Mouse (Mus musculus) c-Kit-negative CD71-positive TER-119-positive erythroid progenitor cells, embryonic 14.5 days (primary cell): ENCODE measurements around the gene Bet1l.

Experiments
- DNase-seq: peaks from one replicate; pipeline ENCODE4 v3.0.0-alpha.2; 2013; ENCODE audit warnings: low read depth, low spot score

Bet1l gene

DNA sequence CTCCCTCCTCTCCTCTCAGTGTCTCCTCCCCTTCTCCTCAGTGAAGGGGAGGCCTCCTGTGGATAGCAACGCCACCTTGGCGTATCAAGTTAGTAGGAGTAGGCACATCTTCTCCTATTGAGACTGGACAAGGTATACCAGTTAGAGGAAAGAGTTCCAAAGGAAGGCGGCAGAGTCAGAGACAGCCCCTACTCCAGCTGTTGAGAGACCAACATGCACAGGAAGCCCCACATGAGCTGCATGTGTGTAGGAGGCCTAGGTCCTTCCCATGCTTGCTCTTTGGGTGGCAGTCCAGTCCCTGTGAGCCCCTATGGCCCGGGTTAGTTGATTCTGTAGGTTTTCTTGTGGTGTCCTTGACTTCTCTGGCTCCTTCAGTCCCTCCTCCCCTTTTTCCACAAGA, 24.0 kb downstream of the Bet1l start:
- DNase-seq: no peak

DNA sequence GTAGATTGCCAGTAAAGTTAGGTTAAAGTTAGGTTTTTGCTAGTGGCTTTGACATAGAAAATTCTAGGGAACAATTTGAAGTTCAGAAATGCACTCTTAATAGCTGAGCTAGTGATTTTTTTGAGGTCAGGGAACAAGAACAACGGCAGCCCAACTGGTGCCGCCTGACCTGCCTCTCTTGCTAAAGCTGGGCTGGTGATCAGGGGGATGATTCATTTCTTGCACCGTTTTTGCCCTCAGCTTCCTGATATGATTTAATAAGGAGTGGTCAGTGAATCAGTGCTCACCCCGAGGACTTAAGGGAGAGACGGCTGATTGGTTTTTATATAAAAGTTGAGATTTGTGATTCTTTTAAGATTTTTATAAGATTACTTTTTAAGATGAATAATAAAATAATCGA, 25.9 kb downstream of the Bet1l start:
- DNase-seq: no peak

DNA sequence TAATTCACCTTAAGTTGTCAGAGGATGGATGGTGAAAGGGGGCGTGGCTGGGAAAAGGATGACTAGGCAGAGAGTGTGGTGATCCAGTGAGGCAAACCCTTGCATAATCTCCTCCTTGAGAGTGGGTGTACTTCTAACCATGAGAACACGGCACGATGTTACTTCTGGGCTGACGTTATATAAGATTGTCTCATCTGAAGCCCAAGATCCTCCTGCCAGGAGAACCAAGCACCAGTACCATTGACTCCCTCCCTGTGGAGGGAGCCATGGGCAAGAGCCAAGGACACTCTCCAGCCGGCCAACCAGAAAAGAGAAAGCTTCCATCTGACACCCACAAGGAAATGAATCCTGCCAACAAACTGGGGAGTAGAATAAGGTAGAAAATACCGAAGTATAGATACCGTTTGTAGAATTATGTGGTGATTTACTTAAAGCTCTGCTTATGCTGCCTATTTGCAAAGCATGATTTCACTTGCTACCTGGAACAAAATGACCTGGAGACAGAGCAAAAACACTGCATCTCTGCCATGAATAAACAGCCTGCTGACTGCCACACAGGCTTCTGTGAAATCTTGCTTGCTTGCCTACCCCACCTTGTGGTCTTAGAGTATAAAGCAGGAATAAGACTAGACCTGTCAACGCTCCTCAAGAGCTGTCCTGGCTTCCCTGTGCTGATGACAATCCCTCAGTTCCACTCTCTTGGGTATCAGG, 29.1 kb downstream of the Bet1l start:
- DNase-seq: no peak

DNA sequence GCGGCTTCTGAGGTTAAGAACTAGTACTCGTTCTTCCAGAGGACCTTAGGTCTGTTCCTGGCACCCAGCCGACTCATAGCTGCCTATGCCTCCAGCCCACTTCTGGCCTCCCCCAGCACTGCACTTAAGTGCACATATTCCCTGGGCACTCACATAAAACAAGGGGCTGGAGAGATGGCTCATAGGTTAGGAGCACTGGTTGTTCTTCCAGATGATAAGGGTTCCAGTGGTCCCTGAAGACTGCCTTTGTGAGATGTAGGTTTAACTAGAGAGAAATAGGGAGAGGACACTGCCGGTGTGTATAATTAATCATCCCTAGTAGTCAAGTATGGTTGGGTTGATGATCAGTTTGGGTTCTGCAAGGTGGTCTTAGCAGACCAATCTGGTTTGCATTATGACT, 34.6 kb downstream of the Bet1l start:
- no peak for DNase-seq

DNA sequence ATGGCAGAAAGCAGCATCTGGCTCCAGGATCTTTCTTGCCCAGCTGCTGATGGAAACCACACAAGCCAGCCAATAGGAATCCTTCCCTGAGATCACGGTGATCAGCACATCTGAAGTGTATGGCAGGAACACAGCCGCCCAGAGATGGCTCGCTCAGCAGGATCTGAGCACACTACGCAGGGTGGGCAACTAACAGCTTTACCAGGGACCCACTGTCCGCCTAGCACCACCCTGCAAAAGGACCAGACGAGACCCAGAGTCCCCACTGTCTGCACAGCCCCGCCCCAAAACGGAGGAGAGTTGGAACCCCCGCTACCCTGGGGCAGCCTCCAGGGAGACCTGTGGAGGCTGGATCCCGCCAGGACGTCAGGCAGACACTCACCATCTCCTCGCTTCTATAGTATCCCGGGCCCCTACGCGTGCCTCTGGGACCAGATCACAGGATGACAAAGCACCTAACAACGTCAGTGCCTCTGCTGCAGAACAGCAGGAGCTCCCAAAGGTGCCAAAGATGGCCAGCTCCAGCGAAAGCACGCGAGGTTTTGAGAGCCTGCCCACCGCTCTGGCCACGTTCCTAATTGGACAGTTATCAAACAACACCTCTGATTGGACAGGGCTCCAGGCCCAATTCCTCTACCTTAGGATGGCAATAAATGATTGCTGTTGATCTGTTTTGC, 35.6 kb downstream of the Bet1l start, which contains the start of gene Zfp941:
Gene Zfp941 (minus strand): TSS at position 526 of the 677 bp plus-strand sequence.
- no peak for DNase-seq

DNA sequence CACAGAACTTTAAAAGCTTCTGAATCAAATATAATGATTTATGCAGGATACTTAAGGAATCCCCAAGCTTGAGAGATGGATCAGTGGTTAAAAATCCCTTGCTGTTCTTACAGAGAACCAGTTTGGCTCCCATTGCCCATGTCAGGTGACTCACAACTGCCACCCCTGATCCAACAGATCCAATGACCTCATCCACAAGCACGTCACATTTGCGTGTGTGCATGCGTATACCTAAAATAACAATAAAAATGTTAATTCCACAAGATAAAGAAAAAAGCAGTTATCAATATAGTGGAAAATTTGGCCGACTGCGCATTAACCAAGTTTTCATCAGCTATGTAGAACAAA, 36.1 kb downstream of the Bet1l start:
- no peak for DNase-seq

DNA sequence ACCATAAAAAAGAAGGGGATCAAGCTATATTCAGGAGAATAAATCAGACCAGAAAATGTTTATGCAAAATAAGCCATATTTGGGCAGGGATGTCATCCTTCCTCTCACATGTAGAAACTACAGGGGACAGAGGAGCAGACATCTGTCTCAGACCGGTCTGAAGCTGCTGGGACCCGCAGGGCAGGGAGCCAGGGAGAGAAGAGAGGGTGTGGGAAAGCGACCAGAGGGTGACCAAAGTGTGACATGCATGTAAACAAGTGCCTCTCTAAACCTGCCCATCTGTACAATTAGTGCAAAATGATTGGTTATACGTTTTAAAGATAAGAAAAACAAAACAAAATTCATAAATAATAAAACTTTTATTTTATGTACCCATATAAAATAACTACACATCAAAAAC, 37.2 kb downstream of the Bet1l start:
- DNase-seq: no peak

DNA sequence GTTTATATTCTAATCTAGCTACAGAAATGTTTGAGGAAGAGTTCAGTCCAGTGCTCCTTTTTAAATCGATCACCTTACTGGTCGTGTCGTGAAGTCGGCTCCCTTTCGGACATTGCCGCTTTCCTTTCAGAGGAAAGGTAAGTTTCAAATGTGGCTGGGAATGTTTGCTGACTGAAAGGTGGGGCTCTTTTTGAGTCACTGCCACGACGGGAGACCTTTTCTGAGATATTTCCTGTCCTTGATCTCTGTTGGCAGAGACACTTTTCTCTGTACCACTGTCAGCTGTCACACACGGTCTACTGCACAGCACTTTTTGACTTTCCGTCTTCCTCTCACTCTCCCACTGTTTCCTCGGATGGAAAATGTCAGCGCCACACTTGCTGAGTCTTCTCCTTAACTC, 44.5 kb downstream of the Bet1l start:
- DNase-seq: no peak

DNA sequence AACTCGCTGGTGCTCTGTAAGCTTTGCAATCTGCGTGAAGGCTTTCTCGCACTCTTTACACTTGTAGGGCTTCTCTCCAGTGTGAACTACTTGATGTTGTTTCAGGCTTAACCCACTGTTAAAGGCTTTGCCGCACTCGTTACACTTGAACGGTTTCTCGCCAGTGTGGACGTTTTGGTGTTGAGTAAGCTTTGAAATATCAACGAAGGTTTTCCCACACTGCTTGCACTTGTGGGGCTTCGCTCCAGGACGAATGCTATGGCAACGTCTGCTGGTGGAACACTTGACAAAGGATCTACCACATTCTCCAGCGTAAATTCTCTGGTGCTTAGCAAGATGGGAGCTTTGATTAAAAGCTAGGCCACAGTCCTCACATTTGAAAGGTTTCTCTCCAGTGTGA, 45.7 kb downstream of the Bet1l start:
- no peak for DNase-seq

DNA sequence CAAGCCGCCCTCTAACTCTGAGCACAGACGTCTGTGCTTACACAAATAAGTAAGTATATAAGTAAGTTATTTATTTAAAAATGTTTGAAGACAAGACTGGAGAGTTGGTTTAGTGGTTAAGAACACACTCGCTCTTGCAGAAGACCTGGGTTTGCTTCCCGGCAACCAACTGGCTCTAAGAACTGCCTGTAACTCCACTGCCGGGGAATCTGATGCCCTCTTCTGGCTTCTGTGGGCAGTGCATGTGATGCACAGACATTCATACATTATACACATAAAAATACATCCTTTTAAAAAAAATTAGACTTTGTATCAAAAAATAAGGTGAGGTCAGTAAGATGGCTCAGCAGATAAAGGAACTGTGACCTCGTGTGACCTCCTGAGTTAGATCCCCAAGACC, 46.9 kb downstream of the Bet1l start:
- no peak for DNase-seq

DNA sequence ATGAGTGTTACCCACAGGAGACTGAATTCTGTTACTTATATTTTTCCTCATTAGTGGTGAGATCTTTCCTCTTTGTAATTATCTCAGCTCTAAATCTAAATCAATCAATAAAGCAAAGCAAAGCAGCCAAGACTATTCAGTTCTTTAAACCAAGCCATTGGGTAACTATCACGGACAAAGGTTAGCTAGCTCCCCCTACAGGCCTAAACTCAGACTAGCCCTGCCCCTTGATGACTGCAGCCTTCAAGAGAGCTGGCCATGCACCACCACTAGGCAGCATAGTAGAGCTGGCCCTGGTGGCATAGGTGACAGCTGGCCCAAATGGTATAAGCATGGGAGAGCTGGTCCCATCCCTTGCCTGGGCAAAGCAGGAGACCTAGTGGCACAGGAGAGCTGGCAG, 51.7 kb downstream of the Bet1l start:
- DNase-seq: no peak
